Mouse (Mus musculus) urinary bladder, adult 2 months (tissue): ENCODE results near the gene Gm20812. TPM values are rescaled to one million over a fixed set of nuclear protein-coding genes. Genes with fewer than 3 reads are reported as not detected.
"Not testable (repeated sequence)": the region's sequence is repeated elsewhere in the genome, so short reads cannot be mapped to it uniquely, and the experiment has no call there.

Source experiments
- DNase-seq: peaks from one replicate; pipeline ENCODE4 v3.0.0; 2022; ENCODE audit warnings: low spot score
- polyA plus RNA-seq: library from polyadenylated mRNA; depleted of rRNA; stranded (reverse); fragments of >200 nt; gene quantifications from 2 replicates; pipeline ENCODE4 v1.2.3, GENCODE M21; 2012; rRNA removed

Gm20812 gene
- not detected in 2 replicates for polyA plus RNA-seq

DNA sequence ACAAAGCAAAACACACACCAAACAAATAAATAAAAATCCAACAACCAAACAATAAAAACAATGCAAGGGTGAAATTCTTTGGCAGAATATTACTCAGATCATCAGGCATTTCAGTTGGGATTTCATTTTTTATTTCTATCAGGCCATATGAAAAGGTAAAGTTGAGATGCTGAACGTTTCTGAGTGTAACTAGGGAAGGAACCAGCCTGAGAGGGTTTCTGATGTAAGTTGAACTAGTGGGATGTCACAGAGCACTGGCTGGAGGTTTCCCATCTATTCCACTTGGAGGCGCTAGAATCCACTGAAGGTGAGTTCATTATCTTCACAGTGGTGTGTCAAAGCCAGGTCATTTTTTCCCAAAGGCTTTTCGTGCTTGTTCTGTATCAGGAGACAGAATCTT, at the start of gene Gm20812:
Gene Gm20812, plus strand, starts transcription at position 301 of the 400 bp plus-strand sequence.
- DNase-seq, result not testable (repeated sequence)

Other genes starting within 250 kb of the Gm20812 start
- not detected in 2 replicates for gene Gm29554, start 108.0 kb upstream of the Gm20812 start, polyA plus RNA-seq